Mouse (Mus musculus) large intestine, adult 2 months (tissue): ENCODE results near the gene Bri3. TPM values are rescaled to one million over a fixed set of nuclear protein-coding genes. Genes with fewer than 3 reads are reported as not detected.
A peak's percentile ranks its signal among the peaks of the same experiment; 100 is the strongest.

ENCODE experiments used
- DNase-seq: peaks from one replicate; pipeline ENCODE4 v3.0.0-alpha.2; 2012; ENCODE audit warnings: low read depth, low spot score
- whole genome bisulfite sequencing: fragments of 180-500 bp; shearing (Covaris S2); methylation state at CpG from one replicate; pipeline ENCODE4 v1.1.7; 2018; 5-methylcytosine and 5-hydroxymethylcytosine counted together
- polyA plus RNA-seq: library from polyadenylated mRNA; depleted of rRNA; stranded (reverse); fragments of >200 nt; gene quantifications from 2 replicates; pipeline ENCODE4 v1.2.3, GENCODE M21; 2012; rRNA removed

Gene Bri3
- polyA plus RNA-seq, 1 experiment: 134 TPM

- 3% methylated on average over 11 of the region's 11 CpGs for WGBS
- DNase-seq: peak; percentile 73
Measured at GRCm38 (mm10) chr5:144457623-144458287, 213.5 kb downstream of the Bri3 start.

- WGBS: 29% methylated on average over 6 of the region's 6 CpGs
- DNase-seq: no peak
Measured at GRCm38 (mm10) chr5:144466987-144467386, 222.8 kb downstream of the Bri3 start.

DNA sequence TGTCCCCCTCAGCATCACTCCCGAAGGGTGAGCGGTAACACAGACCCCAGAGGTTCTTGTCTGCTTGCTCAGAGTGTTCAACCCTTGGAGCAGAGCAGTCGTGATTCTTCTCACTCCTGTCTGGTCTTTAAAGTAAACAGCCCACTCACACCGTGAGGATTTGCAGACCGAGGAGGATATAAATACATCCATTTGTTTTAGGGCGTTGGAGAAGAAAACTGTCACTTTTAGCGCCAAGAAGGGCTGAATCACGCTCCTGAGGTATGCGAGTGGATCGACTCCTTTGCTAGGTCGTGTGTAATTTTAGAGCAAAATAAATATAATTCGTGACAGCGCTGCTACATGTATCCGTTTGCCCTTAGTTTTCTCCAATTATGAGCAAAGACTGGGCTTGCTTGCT lies 228.8 kb downstream of the Bri3 start:
- DNase-seq: no peak
- WGBS: 57% methylated on average over 14 of the region's 14 CpGs

DNA sequence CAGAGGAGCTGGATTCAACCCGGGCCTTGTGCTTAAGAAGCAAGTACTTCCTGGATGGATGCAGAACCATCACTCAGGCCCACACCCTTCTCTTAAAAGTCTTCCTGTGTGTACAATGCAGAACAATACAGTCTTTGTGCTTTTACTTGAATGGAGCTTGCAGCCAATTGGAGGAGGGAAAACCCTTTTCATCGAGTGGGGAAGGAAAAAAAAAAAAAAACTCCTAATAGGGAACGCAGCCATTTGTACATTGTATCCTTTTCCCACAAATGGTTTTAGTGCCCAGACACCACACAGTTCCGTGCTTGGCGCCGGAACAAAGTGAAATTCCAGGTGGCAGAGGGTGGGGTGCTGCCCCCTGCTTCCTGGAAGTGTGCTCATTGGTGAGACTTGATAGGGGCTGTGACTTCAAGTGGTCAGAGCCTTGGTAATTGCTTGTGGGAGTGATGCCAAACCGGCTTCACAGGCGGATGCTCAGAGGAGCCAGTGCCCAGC lies 235.5 kb downstream of the Bri3 start:
- peak; percentile 62 for DNase-seq
- 20% methylated on average over 8 of the region's 8 CpGs for WGBS

DNA sequence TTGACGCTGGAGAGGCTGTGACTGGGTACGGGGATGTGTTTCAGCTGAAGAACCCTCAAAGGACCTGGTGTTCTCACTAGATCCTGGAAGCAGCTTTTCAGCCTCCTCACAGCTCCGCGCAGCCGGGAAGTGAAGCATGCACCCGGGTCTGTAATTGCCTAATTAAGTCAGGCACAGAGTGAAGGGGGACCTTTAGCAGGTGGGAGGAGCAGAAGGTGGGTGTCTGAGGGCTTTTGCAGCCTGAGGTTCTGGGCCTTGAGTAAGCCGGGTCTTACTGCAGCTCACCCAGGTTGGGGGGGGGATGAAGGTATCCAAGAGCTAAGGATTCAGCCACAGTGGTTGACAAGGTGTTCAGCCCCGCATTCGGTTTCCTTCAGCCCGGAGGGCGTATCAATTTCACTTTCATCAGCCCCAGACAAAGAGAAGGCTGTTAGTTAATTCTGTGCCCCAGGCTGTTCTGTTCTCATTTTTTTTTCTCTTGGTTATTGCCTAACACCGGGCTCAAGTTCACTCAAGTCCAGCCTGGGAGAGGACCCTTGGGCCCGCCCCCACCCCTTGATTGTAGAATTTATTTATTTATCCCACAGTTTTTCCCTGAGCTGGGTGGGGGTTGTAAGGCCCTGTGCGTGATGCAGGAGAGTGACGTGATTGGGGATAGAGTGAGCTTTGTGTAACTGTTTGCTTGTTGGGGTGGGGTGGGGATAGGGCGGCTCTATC lies 239.6 kb downstream of the Bri3 start:
- no peak for DNase-seq
- WGBS: 46% methylated on average over 16 of the region's 16 CpGs

DNA sequence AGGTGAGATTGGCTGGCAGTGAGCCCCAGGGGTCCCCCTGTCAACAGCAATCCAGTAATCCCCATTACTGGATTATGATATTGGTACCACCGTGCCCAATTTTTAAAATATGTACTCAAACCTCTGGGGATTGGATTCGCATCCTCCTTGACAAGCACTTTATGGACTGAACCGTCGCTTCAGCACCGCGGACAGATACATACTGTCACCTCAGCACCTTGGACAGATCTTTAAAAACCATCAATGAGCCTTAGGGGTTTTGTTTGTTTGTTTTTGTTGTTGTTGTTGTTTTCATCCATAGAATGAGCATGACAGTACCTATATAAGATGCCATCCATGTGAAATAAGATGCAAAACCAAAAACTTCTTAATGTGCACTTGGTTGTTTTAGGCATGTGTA lies 247.1 kb downstream of the Bri3 start:
- WGBS: 10% methylated on average over 6 of the region's 6 CpGs
- DNase-seq: no peak

Other genes starting within 250 kb of the Bri3 start
- 17.6 and 20.1 TPM in 2 replicates for gene Ccz1, start 229.6 kb upstream of the Bri3 start, polyA plus RNA-seq
- gene Ocm, start 217.8 kb upstream of the Bri3 start, polyA plus RNA-seq: 23.7 and 30.5 TPM in 2 replicates
- gene Lmtk2, start 144.0 kb upstream of the Bri3 start, polyA plus RNA-seq: 21.9 and 31.0 TPM in 2 replicates
- gene Bhlha15, start 54.2 kb upstream of the Bri3 start, polyA plus RNA-seq: 11.4 and 14.1 TPM in 2 replicates
- gene Tecpr1, start 20.8 kb upstream of the Bri3 start, polyA plus RNA-seq: 20.1 and 27.6 TPM in 2 replicates
- gene Baiap2l1, start 113.7 kb downstream of the Bri3 start, polyA plus RNA-seq: 37.1 and 50.3 TPM in 2 replicates